Mouse (Mus musculus): Measurements from ENCODE around the gene Elmo3. TPM values are rescaled to one million over a fixed set of nuclear protein-coding genes. Genes with fewer than 3 reads are reported as not detected.

Elmo3 gene
- total and polyA plus RNA-seq, 3 experiments = 0.72 to 1.4 (median 1.3) TPM

DNA sequence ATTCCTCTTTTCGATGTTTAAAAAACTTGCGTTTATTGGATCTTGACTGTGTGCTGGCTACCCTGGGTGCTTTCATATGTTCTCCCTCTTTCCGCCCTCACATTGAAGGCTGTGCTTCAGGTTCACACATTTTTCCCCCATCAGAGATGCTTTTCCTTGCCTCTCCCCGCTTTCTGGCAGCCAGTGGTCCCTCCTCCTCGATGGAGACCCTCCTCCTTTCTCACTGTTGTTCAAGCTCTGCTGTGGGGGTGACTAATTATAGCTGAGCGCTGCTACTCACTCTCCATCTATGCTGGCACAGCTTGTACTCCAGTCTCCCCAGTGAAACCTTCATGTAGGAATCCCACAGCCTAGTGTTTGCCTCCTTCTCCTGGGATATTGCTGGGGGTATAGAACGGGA lies 44.8 kb downstream of the Elmo3 start:
- no peak overlapping the region for H3K27ac ChIP-seq (ENCODE audit: insufficient read depth, low read depth)
- peaks cover 17% of the 10 kb centered on the region for H3K27me3 ChIP-seq (replicated peaks)
- no peaks in the 10 kb centered on the region; the same call in 1 of the 2 replicates for H3K79me2 ChIP-seq (replicated peaks; ENCODE audit: control insufficient read depth, extremely low read depth, insufficient read depth, poor library complexity, severe bottlenecking)
- no peaks in the 10 kb centered on the region for H3K36me3 ChIP-seq (replicated peaks in 1 of 2; ENCODE audit: control insufficient read depth in 1 of 2, insufficient read depth in 1 of 2, low read length in 1 of 2)
- no peaks in the 10 kb centered on the region for H3K9me3 ChIP-seq (replicated peaks; ENCODE audit: low read length)
- H3K9ac ChIP-seq (ENCODE audit: insufficient read depth, low read depth) = no peak overlapping the region
- dilution Hi-C loops (cut with MboI; ENCODE audit: extremely low pct_ligation_motif_present, extremely low pct_unique_long_range_greater_than_20kb, low sequenced_read_pairs) = no loop called here
- peaks cover 19 to 37% of the 10 kb centered on the region in 2 experiments for H3K4me1 ChIP-seq (ENCODE audit: control insufficient read depth in 1 of 2, insufficient read depth in 2 of 2)
- no peak overlapping the region for H3K4me2 ChIP-seq (ENCODE audit: insufficient read depth, low read depth, poor library complexity, severe bottlenecking)
- in situ Hi-C loops (cut with MboI; ENCODE audit: low pct_ligation_motif_present, low pct_unique_long_range_greater_than_20kb, low sequenced_read_pairs) = loop anchor here (5.0 kb wide), 1 partner anchor 37 kb away; no protein-coding TSS in a partner anchor
- H3K4me3 ChIP-seq (replicated peaks in 1 of 3; ENCODE audit: low read depth in 2 of 3, low read length in 2 of 3, poor library complexity in 1 of 3) = no peak overlapping the region
- TF ChIP-seq RAD21 (IDR thresholded peaks at IDR 0.05; ENCODE audit: low read depth, low read length) = no peak
- TF ChIP-seq MAZ (IDR thresholded peaks at IDR 0.05; ENCODE audit: low read depth, low read length) = no peak
- TF ChIP-seq USF2 (conservative IDR thresholded peaks at IDR 0.05; ENCODE audit: low read depth, low read length) = no peak
- no peak for TF ChIP-seq EP300 (IDR thresholded peaks at IDR 0.05; ENCODE audit: low read length)
- TF ChIP-seq MXI1 (IDR thresholded peaks at IDR 0.05; ENCODE audit: low read depth, low read length) = no peak
- no peak for TF ChIP-seq RCOR1 (conservative IDR thresholded peaks at IDR 0.05; ENCODE audit: low read depth, low read length)
- TF ChIP-seq MAX (IDR thresholded peaks at IDR 0.05; ENCODE audit: low read length) = no peak
- TF ChIP-seq CHD1 (IDR thresholded peaks at IDR 0.05; ENCODE audit: low read depth, low read length) = no peak
- TF ChIP-seq POLR2A (IDR thresholded peaks at IDR 0.05; ENCODE audit: low read depth, low read length) = no peak
- no peak for TF ChIP-seq UBTF (IDR thresholded peaks at IDR 0.05; ENCODE audit: low read depth, low read length)
- no peak for TF ChIP-seq HCFC1 (IDR thresholded peaks at IDR 0.05; ENCODE audit: low read depth, low read length)
- TF ChIP-seq ELF1 (IDR thresholded peaks at IDR 0.05; ENCODE audit: low read depth, low read length) = no peak
- no peak for DNase-seq (ENCODE audit: extremely low read depth)

GRCm38 (mm10) chr8:105353583-105354135 lies 48.3 kb downstream of the Elmo3 start:
- Histone ChIP-seq H3K36me3 (replicated peaks in 1 of 2; ENCODE audit: control insufficient read depth in 1 of 2, insufficient read depth in 1 of 2, low read length in 1 of 2) (peaks cover 0 to 20% of the 10 kb centered on the region in 2 experiments), H3K27me3 (replicated peaks) (peaks cover 13% of the 10 kb centered on the region), H3K9me3 (replicated peaks; ENCODE audit: low read length) (no peaks in the 10 kb centered on the region), H3K27ac (ENCODE audit: insufficient read depth, low read depth) (no peak overlapping the region), H3K4me3 (replicated peaks in 1 of 3; ENCODE audit: low read depth in 2 of 3, low read length in 2 of 3, poor library complexity in 1 of 3) (no peak overlapping the region), H3K4me1 (ENCODE audit: control insufficient read depth in 1 of 2, insufficient read depth in 2 of 2) (peaks cover 9 to 22% of the 10 kb centered on the region in 2 experiments), H3K4me2 (ENCODE audit: insufficient read depth, low read depth, poor library complexity, severe bottlenecking) (no peak overlapping the region), H3K79me2 (replicated peaks; ENCODE audit: control insufficient read depth, extremely low read depth, insufficient read depth, poor library complexity, severe bottlenecking) (no peaks in the 10 kb centered on the region), H3K9ac (ENCODE audit: insufficient read depth, low read depth) (no peak overlapping the region)
- TF ChIP-seq MYC (IDR thresholded peaks at IDR 0.05; ENCODE audit: low read depth, low read length) (no peak), JUN (IDR thresholded peaks at IDR 0.05; ENCODE audit: insufficient read depth, low read depth, low read length) (no peak), RAD21 (IDR thresholded peaks at IDR 0.05; ENCODE audit: low read depth, low read length) (no peak), MAX (IDR thresholded peaks at IDR 0.05; ENCODE audit: low read length) (no peak), NRF1 (IDR thresholded peaks at IDR 0.05; ENCODE audit: low read depth, low read length) (no peak), CTCF (conservative IDR thresholded peaks at IDR 0.05 in 1 of 2, IDR thresholded peaks at IDR 0.05 in 1 of 2; ENCODE audit: low read depth in 2 of 2, low read length in 2 of 2) (no peak), CHD1 (IDR thresholded peaks at IDR 0.05; ENCODE audit: low read depth, low read length) (no peak), IRF4 (IDR thresholded peaks at IDR 0.05; ENCODE audit: low read depth, low read length) (no peak), BHLHE40 (IDR thresholded peaks at IDR 0.05; ENCODE audit: low read depth, low read length) (no peak), EP300 (IDR thresholded peaks at IDR 0.05; ENCODE audit: low read length) (no peak), E2F4 (IDR thresholded peaks at IDR 0.05; ENCODE audit: insufficient replicate concordance, low read depth, low read length) (no peak), ZMIZ1 (IDR thresholded peaks at IDR 0.05; ENCODE audit: low read depth, low read length) (no peak), ZNF384 (IDR thresholded peaks at IDR 0.05; ENCODE audit: low read depth, low read length) (no peak)
- in situ Hi-C loops (cut with MboI; ENCODE audit: low pct_ligation_motif_present, low pct_unique_long_range_greater_than_20kb, low sequenced_read_pairs) = loop anchor here (5.0 kb wide), 1 partner anchor 34 kb away; no protein-coding TSS in a partner anchor
- dilution Hi-C loops (cut with MboI; ENCODE audit: extremely low pct_ligation_motif_present, extremely low pct_unique_long_range_greater_than_20kb, low sequenced_read_pairs) = no loop called here
- no peak for DNase-seq (ENCODE audit: extremely low read depth)

Data from CH12.LX (cell line).